Mouse (Mus musculus): ENCODE results near the gene Gm27027. TPM values are rescaled to one million over a fixed set of nuclear protein-coding genes. Genes with fewer than 3 reads are reported as not detected.

The Gm27027 gene
- polyA plus RNA-seq, 1 experiment from 2014 or later: not detected

DNA sequence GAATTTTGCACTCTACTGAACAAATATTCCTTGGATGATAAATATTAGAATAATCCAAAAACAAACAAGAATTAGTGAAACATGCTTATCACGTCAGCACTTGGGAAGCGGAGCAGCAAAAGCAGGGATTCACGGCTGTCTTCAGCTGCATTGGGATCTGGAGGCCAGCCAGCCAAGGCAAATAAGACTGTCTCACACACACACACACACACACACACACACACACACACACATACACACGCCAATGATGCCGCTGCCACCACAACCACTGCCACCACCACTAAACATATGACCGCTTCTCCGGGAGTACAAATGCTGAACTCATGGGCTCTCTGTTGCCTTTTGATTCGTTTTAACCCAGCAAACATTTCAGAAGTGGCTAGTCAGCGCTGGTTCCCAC lies 42.4 kb downstream of the Gm27027 start:
- no peak overlapping the region for H3K9ac ChIP-seq
- ATAC-seq (ENCODE audit: low FRiP score): no peak
- H3K27ac ChIP-seq: no peak overlapping the region
- H3K27me3 ChIP-seq: peaks cover 57% of the 10 kb centered on the region
- 75% methylated on average over 9 of the region's 9 CpGs for WGBS
- no peak overlapping the region for H3K4me2 ChIP-seq
- no peaks in the 10 kb centered on the region for H3K36me3 ChIP-seq
- no peaks in the 10 kb centered on the region for H3K9me3 ChIP-seq
- peaks cover 40% of the 10 kb centered on the region for H3K4me1 ChIP-seq (replicated peaks)
- no peak overlapping the region for H3K4me3 ChIP-seq

DNA sequence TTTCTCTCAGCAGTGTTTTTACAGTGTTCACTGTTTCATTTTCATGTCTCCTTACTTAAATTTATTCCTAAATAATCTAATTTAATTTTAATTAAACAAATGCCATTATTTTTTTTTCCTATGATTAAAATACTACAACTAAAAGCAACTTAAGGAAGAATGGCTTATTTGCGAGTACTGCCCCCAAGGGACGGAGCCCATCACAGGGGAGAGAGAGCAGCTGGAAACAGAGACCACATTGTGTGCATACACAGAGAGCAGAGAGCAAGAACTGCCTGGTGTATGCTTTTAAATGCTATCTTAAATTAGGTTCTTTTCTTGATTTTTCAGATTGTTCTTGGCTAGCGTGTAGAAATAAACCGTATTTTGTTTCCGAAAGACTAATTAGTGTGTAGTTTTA lies 49.2 kb downstream of the Gm27027 start:
- H3K4me1 ChIP-seq (replicated peaks): no peaks in the 10 kb centered on the region
- H3K4me3 ChIP-seq: no peak overlapping the region
- H3K4me2 ChIP-seq: no peak overlapping the region
- H3K27me3 ChIP-seq: peaks cover 9% of the 10 kb centered on the region; the same call in 1 of the 2 replicates
- H3K9ac ChIP-seq: no peak overlapping the region
- 0 out of 2 replicates have a peak, but pooled peaks cover 3% of the 10 kb centered on the region for H3K36me3 ChIP-seq
- no peak overlapping the region for H3K27ac ChIP-seq
- peaks cover 3% of the 10 kb centered on the region; the same call in 1 of the 2 replicates for H3K9me3 ChIP-seq
- WGBS: 70% methylated on average over 5 of the region's 5 CpGs
- ATAC-seq (ENCODE audit: low FRiP score): no peak

DNA sequence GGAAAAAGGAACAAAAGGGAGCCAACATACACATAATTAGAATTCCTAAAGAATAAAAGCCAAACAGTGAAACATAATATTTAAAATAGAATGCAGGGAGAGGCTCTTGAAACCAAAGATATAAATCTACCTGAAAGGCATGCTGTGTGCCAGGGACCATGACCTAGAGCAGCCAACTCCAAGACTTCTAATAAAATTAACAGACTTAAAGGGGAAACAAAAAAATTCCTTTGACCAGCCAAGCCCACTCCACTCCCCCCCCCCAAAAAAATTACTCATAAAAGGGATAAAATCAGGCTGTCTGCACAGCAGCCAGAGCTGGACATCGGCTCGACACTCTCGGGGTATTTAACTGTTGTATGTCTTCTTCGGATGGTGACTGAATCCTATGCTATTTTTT lies 51.3 kb downstream of the Gm27027 start:
- Histone ChIP-seq H3K27ac (no peak overlapping the region), H3K27me3 (0 out of 2 replicates have a peak, but pooled peaks cover 4% of the 10 kb centered on the region), H3K9ac (no peak overlapping the region), H3K4me3 (no peak overlapping the region), H3K4me1 (replicated peaks) (no peaks in the 10 kb centered on the region), H3K4me2 (no peak overlapping the region), H3K9me3 (peaks cover 3% of the 10 kb centered on the region; the same call in 1 of the 2 replicates), H3K36me3 (0 out of 2 replicates have a peak, but pooled peaks cover 3% of the 10 kb centered on the region)
- WGBS: over 99% methylated on average over 4 of the region's 4 CpGs
- ATAC-seq (ENCODE audit: low FRiP score): no peak

DNA sequence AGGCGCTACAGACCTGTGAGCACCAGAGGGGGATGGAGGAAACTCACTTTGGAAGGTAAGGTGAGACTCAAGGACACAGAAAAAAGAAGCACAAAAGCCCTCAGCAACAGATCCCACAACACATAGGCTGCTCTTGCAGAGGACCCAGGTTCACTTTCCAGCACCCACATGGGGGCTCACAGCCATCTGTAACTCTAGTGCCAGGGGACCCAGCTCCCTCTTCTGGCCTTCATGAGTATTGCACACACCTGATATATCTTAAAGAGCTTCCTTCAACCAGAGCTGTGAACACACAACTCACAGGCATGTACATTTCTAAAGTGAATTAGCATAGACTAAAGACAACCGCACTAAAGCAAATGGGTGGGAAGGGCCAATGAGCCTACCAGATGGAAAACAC lies 52.1 kb downstream of the Gm27027 start:
- Histone ChIP-seq H3K4me3 (no peak overlapping the region), H3K9ac (no peak overlapping the region), H3K9me3 (peaks cover 3% of the 10 kb centered on the region; the same call in 1 of the 2 replicates), H3K36me3 (0 out of 2 replicates have a peak, but pooled peaks cover 3% of the 10 kb centered on the region), H3K27ac (no peak overlapping the region), H3K4me1 (replicated peaks) (no peaks in the 10 kb centered on the region), H3K27me3 (0 out of 2 replicates have a peak, but pooled peaks cover 4% of the 10 kb centered on the region), H3K4me2 (no peak overlapping the region)
- 85% methylated on average over 2 of the region's 2 CpGs for WGBS
- ATAC-seq (ENCODE audit: low FRiP score): no peak

DNA sequence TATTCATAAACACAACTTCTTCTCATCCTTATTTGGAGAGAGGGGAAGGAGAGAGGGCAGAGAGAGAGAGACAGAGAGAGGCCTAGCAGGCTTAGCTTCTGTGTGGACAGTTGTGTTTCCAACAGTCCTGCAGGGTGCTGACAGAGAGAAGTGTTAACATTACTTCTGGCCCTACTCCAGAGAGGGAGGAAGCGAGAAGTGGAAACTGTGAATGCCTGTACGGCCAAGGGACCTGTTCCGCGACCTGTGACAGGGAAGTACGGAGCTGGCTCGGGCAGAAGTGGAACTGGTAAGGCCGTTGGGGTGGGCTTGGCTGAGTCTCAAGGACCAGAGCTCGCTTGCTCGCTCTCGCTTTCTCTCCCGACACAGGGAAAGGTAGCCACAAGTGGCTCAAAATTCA lies 54.5 kb downstream of the Gm27027 start:
- Histone ChIP-seq H3K4me3 (no peak overlapping the region), H3K36me3 (0 out of 2 replicates have a peak, but pooled peaks cover 3% of the 10 kb centered on the region), H3K9ac (no peak overlapping the region), H3K27me3 (no peaks in the 10 kb centered on the region), H3K27ac (no peak overlapping the region), H3K4me1 (replicated peaks) (no peaks in the 10 kb centered on the region), H3K9me3 (peaks cover 3% of the 10 kb centered on the region; the same call in 1 of the 2 replicates), H3K4me2 (no peak overlapping the region)
- ATAC-seq (ENCODE audit: low FRiP score): no peak
- 87% methylated on average over 11 of the region's 11 CpGs for WGBS

DNA sequence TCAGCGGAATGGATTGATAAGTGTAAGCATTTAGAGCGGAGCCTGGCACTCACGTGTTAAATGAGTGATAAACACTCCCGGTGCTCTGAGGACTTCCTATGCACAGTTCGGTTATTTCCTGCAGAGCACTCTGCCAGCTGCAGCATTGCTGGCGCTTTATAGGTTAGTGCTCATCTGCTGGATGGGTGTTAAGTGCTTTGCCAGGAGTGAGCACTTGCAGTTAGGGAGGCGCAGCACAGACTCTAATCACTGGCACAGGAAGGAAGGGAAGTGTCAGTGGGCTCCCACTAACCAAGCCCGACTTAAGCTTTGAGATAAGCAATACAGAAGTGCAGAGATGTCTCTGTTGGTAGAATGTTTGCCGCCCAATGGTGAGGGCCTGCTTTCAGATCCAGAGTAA lies 57.6 kb downstream of the Gm27027 start:
- Histone ChIP-seq H3K27me3 (no peaks in the 10 kb centered on the region), H3K9me3 (0 out of 2 replicates have a peak, but pooled peaks cover 3% of the 10 kb centered on the region), H3K4me3 (no peak overlapping the region), H3K36me3 (no peaks in the 10 kb centered on the region), H3K4me2 (no peak overlapping the region), H3K9ac (no peak overlapping the region), H3K27ac (no peak overlapping the region), H3K4me1 (replicated peaks) (no peaks in the 10 kb centered on the region)
- no peak for ATAC-seq (ENCODE audit: low FRiP score)
- 83% methylated on average over 9 of the region's 9 CpGs for WGBS

DNA sequence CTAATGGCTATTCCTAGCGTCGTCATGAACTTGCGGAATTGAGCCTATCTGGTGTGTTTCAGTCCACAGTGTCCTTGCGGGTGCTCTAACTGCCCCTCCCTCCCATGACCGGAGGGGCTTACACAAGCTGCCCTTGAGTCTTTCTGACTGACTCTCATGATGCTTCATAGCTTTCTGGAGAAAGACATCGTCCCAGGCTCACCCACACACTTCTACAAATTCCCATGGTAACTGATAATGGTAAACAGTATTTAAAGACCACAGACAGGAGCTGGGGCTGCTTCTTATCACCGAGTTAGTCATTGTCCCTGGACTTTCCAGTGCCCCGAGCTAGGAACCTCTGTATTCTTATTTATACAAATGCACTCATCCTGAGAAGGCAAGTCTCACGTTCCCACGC lies 67.3 kb downstream of the Gm27027 start:
- H3K36me3 ChIP-seq: no peaks in the 10 kb centered on the region
- no peaks in the 10 kb centered on the region for H3K27me3 ChIP-seq
- no peaks in the 10 kb centered on the region for H3K9me3 ChIP-seq
- H3K4me3 ChIP-seq: no peak overlapping the region
- 88% methylated on average over 10 of the region's 10 CpGs for WGBS
- H3K4me2 ChIP-seq: no peak overlapping the region
- H3K4me1 ChIP-seq (replicated peaks): no peaks in the 10 kb centered on the region
- H3K27ac ChIP-seq: no peak overlapping the region
- no peak overlapping the region for H3K9ac ChIP-seq
- ATAC-seq (ENCODE audit: low FRiP score): no peak

DNA sequence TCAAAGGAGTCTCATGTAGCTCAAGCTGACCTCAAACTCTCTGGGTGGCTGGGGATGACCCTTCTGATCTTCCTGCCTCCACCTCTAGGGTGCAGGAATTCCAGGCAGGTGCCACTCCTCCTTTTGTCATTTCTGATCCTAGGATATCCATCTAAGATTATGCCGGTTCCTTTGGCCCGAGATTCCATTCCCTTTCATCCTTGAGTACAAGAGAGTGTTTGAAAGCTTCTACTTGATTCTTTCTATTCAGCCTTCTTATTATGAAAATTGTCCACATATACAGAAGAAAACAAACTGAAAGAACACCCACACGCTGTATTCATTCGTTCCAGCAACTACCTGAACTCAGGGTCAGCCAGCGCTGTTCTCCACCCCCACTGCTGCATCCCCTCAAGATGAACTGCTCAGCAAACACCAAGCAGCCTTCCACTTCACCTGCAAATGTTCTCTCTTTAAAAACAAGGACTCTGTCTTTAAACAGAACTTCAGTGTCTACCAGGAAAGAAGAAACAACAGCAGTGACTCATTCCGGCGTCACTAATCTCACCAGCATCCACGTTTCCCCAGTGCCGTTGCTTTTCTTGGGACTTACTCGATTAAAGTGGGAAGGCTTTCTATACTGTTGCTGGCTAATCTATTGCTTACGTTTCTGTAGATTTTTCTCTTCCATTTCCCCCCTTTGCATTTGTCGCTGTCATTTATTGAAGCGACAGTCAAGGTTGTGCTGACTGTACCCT lies 68.3 kb downstream of the Gm27027 start:
- no peak overlapping the region for H3K9ac ChIP-seq
- H3K27ac ChIP-seq: no peak overlapping the region
- no peaks in the 10 kb centered on the region for H3K27me3 ChIP-seq
- H3K9me3 ChIP-seq: no peaks in the 10 kb centered on the region
- H3K4me2 ChIP-seq: no peak overlapping the region
- 81% methylated on average over 13 of the region's 13 CpGs for WGBS
- ATAC-seq (ENCODE audit: low FRiP score): no peak
- H3K4me1 ChIP-seq (replicated peaks): no peaks in the 10 kb centered on the region
- H3K36me3 ChIP-seq: no peaks in the 10 kb centered on the region
- H3K4me3 ChIP-seq: no peak overlapping the region

DNA sequence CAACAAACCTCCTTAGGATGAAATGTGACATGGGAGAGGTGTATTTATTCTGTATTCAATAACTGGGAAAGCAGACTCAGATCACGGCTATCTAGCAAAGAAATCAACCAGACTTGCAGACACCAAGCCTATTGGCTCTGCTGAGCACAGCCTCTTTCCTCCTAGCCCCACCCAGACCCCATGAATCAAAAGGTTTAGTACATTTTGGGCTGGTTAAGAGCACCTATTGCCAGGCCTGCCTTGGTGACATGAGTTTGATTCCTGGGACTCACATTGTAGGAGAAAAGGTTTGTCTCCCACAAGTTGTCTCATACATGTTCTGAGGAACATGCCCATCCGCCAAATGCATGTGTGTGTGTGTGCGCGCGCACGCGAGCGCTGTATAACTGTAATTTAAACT lies 70.0 kb downstream of the Gm27027 start:
- Histone ChIP-seq H3K4me3 (no peak overlapping the region), H3K4me1 (replicated peaks) (no peaks in the 10 kb centered on the region), H3K9ac (no peak overlapping the region), H3K9me3 (no peaks in the 10 kb centered on the region), H3K27me3 (no peaks in the 10 kb centered on the region), H3K27ac (no peak overlapping the region), H3K36me3 (no peaks in the 10 kb centered on the region), H3K4me2 (no peak overlapping the region)
- ATAC-seq (ENCODE audit: low FRiP score): no peak
- 98% methylated on average over 8 of the region's 8 CpGs for WGBS

DNA sequence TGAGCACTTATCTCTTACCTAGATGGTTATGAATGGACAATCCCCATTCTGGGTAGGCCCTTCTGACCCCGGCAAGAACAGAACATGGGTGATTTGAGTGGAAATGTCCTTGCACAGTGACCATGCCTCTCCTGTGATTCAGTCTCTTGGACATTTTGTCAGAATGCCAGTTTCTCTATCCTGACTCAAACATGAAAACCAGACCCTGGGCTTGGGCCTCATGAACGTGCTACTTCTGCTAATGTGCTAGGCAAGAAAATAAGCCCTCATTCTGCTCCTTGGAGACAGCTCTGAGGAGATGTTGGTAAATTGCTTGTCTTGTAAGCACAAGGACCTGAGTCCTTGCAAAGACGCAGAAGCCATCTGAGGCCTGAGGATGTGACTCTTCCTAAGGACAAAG lies 77.1 kb downstream of the Gm27027 start:
- Histone ChIP-seq H3K9ac (no peak overlapping the region), H3K4me2 (no peak overlapping the region), H3K36me3 (no peaks in the 10 kb centered on the region), H3K27ac (no peak overlapping the region), H3K27me3 (no peaks in the 10 kb centered on the region), H3K4me3 (no peak overlapping the region), H3K4me1 (replicated peaks) (no peaks in the 10 kb centered on the region), H3K9me3 (no peaks in the 10 kb centered on the region; the same call in 1 of the 2 replicates)
- 83% methylated on average over 3 of the region's 3 CpGs for WGBS
- no peak for ATAC-seq (ENCODE audit: low FRiP score)

DNA sequence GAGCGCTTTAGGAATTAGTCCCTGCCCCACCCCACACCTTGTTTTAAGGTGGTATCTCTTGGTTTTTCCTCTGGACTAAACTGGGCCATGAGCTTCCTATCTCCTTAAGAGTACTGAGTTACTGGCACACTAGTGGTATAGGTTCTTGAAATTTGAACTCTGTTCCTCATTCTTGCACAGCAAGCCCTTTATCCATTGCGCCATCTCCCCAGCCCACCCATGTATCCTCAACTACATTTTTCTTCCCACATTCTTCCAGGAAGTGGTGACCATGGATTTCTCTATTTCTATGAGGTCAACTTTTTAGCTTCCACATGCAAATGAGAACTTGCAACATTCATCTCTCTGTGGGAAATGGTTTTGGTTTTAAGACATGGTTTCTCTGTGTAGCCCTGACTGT lies 82.6 kb downstream of the Gm27027 start:
- Histone ChIP-seq H3K36me3 (no peaks in the 10 kb centered on the region), H3K27me3 (no peaks in the 10 kb centered on the region), H3K4me1 (replicated peaks) (peaks cover 2% of the 10 kb centered on the region), H3K9ac (no peak overlapping the region), H3K4me2 (no peak overlapping the region), H3K27ac (no peak overlapping the region), H3K9me3 (no peaks in the 10 kb centered on the region; the same call in 1 of the 2 replicates), H3K4me3 (no peak overlapping the region)
- WGBS: 95% methylated on average over 2 of the region's 2 CpGs
- no peak for ATAC-seq (ENCODE audit: low FRiP score)

DNA sequence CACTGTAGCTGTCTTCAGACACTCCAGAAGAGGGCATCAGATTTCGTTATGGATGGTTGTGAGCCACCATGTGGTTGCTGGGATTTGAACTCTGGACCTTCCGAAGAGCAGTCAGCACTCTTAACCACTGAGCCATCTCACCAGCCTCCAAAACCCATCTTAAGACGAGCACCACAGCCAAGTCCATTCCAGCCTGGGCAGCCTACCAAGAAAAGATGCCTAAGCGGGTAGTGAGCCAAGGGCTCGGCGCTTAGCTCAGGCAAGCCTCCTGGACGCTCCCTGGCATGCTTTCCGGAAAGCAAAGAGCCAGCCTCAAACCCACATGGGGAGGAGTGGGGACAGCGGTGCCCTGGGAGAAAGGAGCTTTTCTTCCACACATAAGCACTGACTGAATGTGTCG lies 84.2 kb downstream of the Gm27027 start:
- Histone ChIP-seq H3K9me3 (no peaks in the 10 kb centered on the region), H3K4me1 (replicated peaks) (peaks cover 18% of the 10 kb centered on the region), H3K27ac (no peak overlapping the region), H3K9ac (no peak overlapping the region), H3K27me3 (no peaks in the 10 kb centered on the region), H3K36me3 (no peaks in the 10 kb centered on the region), H3K4me3 (no peak overlapping the region), H3K4me2 (no peak overlapping the region)
- WGBS: 82% methylated on average over 10 of the region's 10 CpGs
- no peak for ATAC-seq (ENCODE audit: low FRiP score)

DNA sequence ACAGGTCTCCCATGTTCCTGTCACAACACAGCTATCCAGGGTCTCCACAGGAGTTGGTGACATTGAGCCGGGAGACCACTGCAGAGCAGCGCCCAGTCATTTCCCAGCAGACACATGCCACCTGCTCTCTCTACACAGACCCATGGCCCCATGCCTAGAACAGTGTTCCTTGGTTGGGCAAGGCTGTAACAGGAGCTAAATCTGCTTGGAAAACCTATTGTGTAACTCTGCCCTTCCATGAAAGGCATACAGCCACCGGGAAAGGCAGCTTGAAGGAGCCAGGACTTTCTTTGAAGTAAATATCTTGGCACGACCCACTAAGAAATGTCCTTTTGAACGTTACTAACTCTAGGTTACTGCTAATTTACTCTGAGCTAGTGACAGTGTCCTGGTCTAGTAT lies 86.4 kb downstream of the Gm27027 start:
- 78% methylated on average over 5 of the region's 5 CpGs for WGBS
- no peaks in the 10 kb centered on the region for H3K27me3 ChIP-seq
- no peak overlapping the region for H3K4me2 ChIP-seq
- H3K9ac ChIP-seq: no peak overlapping the region
- H3K9me3 ChIP-seq: no peaks in the 10 kb centered on the region
- no peaks in the 10 kb centered on the region for H3K36me3 ChIP-seq
- H3K4me3 ChIP-seq: no peak overlapping the region
- no peak overlapping the region for H3K27ac ChIP-seq
- ATAC-seq (ENCODE audit: low FRiP score): no peak
- H3K4me1 ChIP-seq (replicated peaks): peaks cover 26% of the 10 kb centered on the region

Data from hindbrain, embryonic 13.5 days (tissue).